ENCODE assay signal across 9 mouse cellular contexts in genomic region chr3:144717835-144718234, GRCm38 (mm10). TPM values are rescaled to one million over a fixed set of nuclear protein-coding genes. Genes with fewer than 3 reads are reported as not detected.
DNase-seq lines count a peak whose midpoint lies in the region; ATAC-seq and TF ChIP-seq lines count a peak whose summit lies in the region.
"Had no signal": no experiment of that assay in that cellular context is flagged by ENCODE, and none has a peak within 500 bp of the region (broad histone marks: within the 10 kb centered on the region; RNA-seq: fewer than 3 reads in every experiment).

No protein-coding gene starts in this region.

- no peaks in the 10 kb centered on the region for H3K27me3 ChIP-seq in megakaryocyte, embryonic 14.5 days (replicated peaks)
- no peaks in the 10 kb centered on the region for H3K27me3 ChIP-seq in limb, embryonic 12.5 days
- H3K27me3 ChIP-seq in stomach, embryonic 14.5 days (ENCODE audit: control insufficient read depth, insufficient read depth, low read length): no peaks in the 10 kb centered on the region

- intact Hi-C loops in gastrocnemius, adult 2 months (cut with DNase I): loop anchor here (10.0 kb wide), 1 partner anchor 513 kb away; the partner anchor contains the start of gene Lmo4
- intact Hi-C loops in gastrocnemius, postnatal 36 days (cut with DNase I): no loop called here

- peak overlapping the region; percentile 96 for H3K27ac ChIP-seq in gastrocnemius, adult 2 months
- 0 out of 2 replicates have a peak overlapping the region, but pooled peaks have one; percentile 4 for H3K27ac ChIP-seq in limb, embryonic 12.5 days
- H3K27ac ChIP-seq in stomach, embryonic 14.5 days (ENCODE audit: low read length): no peak overlapping the region

- DNase-seq in gastrocnemius, adult 2 months: peak; percentile 43
- DNase-seq in gastrocnemius, postnatal 36 days: no peak
- DNase-seq in thymus, postnatal 0 days (ENCODE audit: low spot score): no peak
- DNase-seq: right cerebral cortex, adult 18-20 months had no signal

- WGBS in limb, embryonic 12.5 days: 88% methylated on average over 6 of the region's 6 CpGs
- WGBS in stomach, embryonic 14.5 days: 82% methylated on average over 6 of the region's 6 CpGs

- H3K4me1 ChIP-seq in megakaryocyte, embryonic 14.5 days: peaks cover 75% of the 10 kb centered on the region
- peaks cover 37% of the 10 kb centered on the region for H3K4me1 ChIP-seq in limb, embryonic 12.5 days (replicated peaks)
- H3K4me1 ChIP-seq in stomach, embryonic 14.5 days (ENCODE audit: control insufficient read depth, insufficient read depth, low read length): peaks cover 32% of the 10 kb centered on the region

- peaks cover 31% of the 10 kb centered on the region for H3K36me3 ChIP-seq in megakaryocyte, embryonic 14.5 days (replicated peaks; ENCODE audit: low read length)
- no peaks in the 10 kb centered on the region for H3K36me3 ChIP-seq in limb, embryonic 12.5 days
- H3K36me3 ChIP-seq in stomach, embryonic 14.5 days (ENCODE audit: control insufficient read depth, insufficient read depth, low read length): no peaks in the 10 kb centered on the region

- no peaks in the 10 kb centered on the region for H3K9me3 ChIP-seq in megakaryocyte, embryonic 14.5 days
- H3K9me3 ChIP-seq in limb, embryonic 12.5 days: no peaks in the 10 kb centered on the region
- no peaks in the 10 kb centered on the region for H3K9me3 ChIP-seq in stomach, embryonic 14.5 days (ENCODE audit: control insufficient read depth, low read depth, low read length)

- no peak for TF ChIP-seq CTCF in gastrocnemius, adult 2 months (IDR thresholded peaks at IDR 0.05)

- H3K4me2 ChIP-seq in limb, embryonic 12.5 days: peak overlapping the region; percentile 35; the same call in 1 of the 2 replicates
- H3K4me2 ChIP-seq in stomach, embryonic 14.5 days (replicated peaks; ENCODE audit: low read depth, low read length): peak overlapping the region; percentile 20; the same call in 1 of the 2 replicates

- no peak overlapping the region for H3K9ac ChIP-seq in limb, embryonic 12.5 days (replicated peaks)
- H3K9ac ChIP-seq in stomach, embryonic 14.5 days (replicated peaks; ENCODE audit: low read depth, low read length): no peak overlapping the region

- no peak for ATAC-seq in megakaryocyte, adult 5-6 weeks (ENCODE audit: poor library complexity, severe bottlenecking)
- ATAC-seq in limb, embryonic 12.5 days (ENCODE audit: insufficient number of reproducible peaks, insufficient read depth, low FRiP score, low TSS enrichment, low read depth): no peak
- no peak for ATAC-seq in stomach, embryonic 14.5 days (ENCODE audit: insufficient number of reproducible peaks, insufficient read depth, low FRiP score, low read depth)
- ATAC-seq in frontal cortex, adult (ENCODE audit: low TSS enrichment): no peak

- H3K4me3 ChIP-seq in gastrocnemius, adult 2 months: peak overlapping the region; percentile 76
- peak overlapping the region; percentile 88 for H3K4me3 ChIP-seq in megakaryocyte, embryonic 14.5 days (replicated peaks)
- H3K4me3 ChIP-seq in limb, embryonic 12.5 days (replicated peaks): peak overlapping the region; percentile 2; the same call in 1 of the 2 replicates
- no peak overlapping the region for H3K4me3 ChIP-seq in stomach, embryonic 14.5 days (ENCODE audit: low read depth, low read length)

RNA-seq across cellular contexts. Expression of gene Sh3glb1, which starts 2.3 kb away (rescaled TPM):
- 100 to 1,000 TPM; 328 to 379 TPM for total RNA-seq in gastrocnemius, adult 2 months (2021)
- 100 to 1,000 TPM; 303 to 325 TPM for total RNA-seq in gastrocnemius, postnatal 36 days (2021)
- polyA plus RNA-seq in megakaryocyte, embryonic 14.5 days (2012; ENCODE audit: insufficient read depth, low replicate concordance): 36.0 and 37.9 TPM in 2 replicates
- total RNA-seq in megakaryocyte, adult 5-6 weeks (2015): 255 and 267 TPM in 2 replicates
- 110 TPM in 2 replicates for total RNA-seq in megakaryocyte, adult 5-6 weeks (2017)
- 101 and 103 TPM in 2 replicates for polyA plus RNA-seq in limb, embryonic 12.5 days (2016; fragmentation: Nextera tagmentation; extraction: Ambion mirVana)
- 93.8 and 100 TPM in 2 replicates for polyA plus RNA-seq in stomach, embryonic 14.5 days (2014; fragmentation: Nextera tagmentation; extraction: Ambion mirVana)
- polyA plus RNA-seq in thymus, postnatal 0 days (2015; fragmentation: Nextera tagmentation; extraction: Ambion mirVana): 158 and 162 TPM in 2 replicates

RNA-seq across cellular contexts. Expression of gene Clca3a1, which starts 42.9 kb away (rescaled TPM):
- under 1 TPM in 1 of 2 experiments, not detected in 1; 0.15 TPM for total RNA-seq in gastrocnemius, adult 2 months (2021)
- total RNA-seq in gastrocnemius, postnatal 36 days (2021): under 1 TPM in 1 of 2 experiments, not detected in 1; 0.15 TPM
- polyA plus RNA-seq in megakaryocyte, embryonic 14.5 days (2012; ENCODE audit: insufficient read depth, low replicate concordance): 0.16 TPM in 1 of 2 replicates, not detected in the other
- 0.04 and 0.57 TPM in 2 replicates for total RNA-seq in megakaryocyte, adult 5-6 weeks (2015)
- 0.04 TPM in 1 of 2 replicates, not detected in the other for total RNA-seq in megakaryocyte, adult 5-6 weeks (2017)
- 0.15 and 0.20 TPM in 2 replicates for polyA plus RNA-seq in limb, embryonic 12.5 days (2016; fragmentation: Nextera tagmentation; extraction: Ambion mirVana)
- polyA plus RNA-seq in stomach, embryonic 14.5 days (2014; fragmentation: Nextera tagmentation; extraction: Ambion mirVana): 2.2 and 2.5 TPM in 2 replicates
- polyA plus RNA-seq in thymus, postnatal 0 days (2015; fragmentation: Nextera tagmentation; extraction: Ambion mirVana): 0.65 and 0.68 TPM in 2 replicates
